Mouse (Mus musculus) C2C12 (cell line): ENCODE measurements at regions not wholly inside any gene's neighbourhood (a gene's known extent, or its start where the extent isn't known, plus 50 kb on each side); places are given as distances from the start of the nearest gene placed in this dataset.

Experiments
- H3K27me3 ChIP-seq: one replicate; pipeline ENCODE4 v1.6.1; 2011; ENCODE audit not compliant: control insufficient read depth, insufficient read depth, insufficient read length
- H3K36me3 ChIP-seq: one replicate; pipeline ENCODE4 v1.6.1; 2011; ENCODE audit not compliant: control insufficient read depth, insufficient read depth
- H3K4me3 ChIP-seq: one replicate; pipeline ENCODE4 v1.5.1; 2011; ENCODE audit warnings: mild to moderate bottlenecking, control low read depth; ENCODE audit not compliant: poor library complexity, insufficient read depth, severe bottlenecking
- H3K79me2 ChIP-seq: one replicate; pipeline ENCODE4 v1.6.1; 2011; ENCODE audit not compliant: control insufficient read depth, insufficient read depth
- H3K79me3 ChIP-seq: one replicate; pipeline ENCODE4 v1.6.1; 2011; ENCODE audit warnings: low read depth, control low read depth
- H3ac ChIP-seq: one replicate; pipeline ENCODE3; 2011; ENCODE audit warnings: low read depth; ENCODE audit not compliant: control insufficient read depth, insufficient read length
- CEBPB ChIP-seq: IDR thresholded peaks from one replicate; pipeline ENCODE4 v1.6.1; 2011; ENCODE audit warnings: low read depth, mild to moderate bottlenecking, control low read depth, moderate library complexity
- CTCF ChIP-seq: IDR thresholded peaks from one replicate; pipeline ENCODE4 v1.5.1; 2011; ENCODE audit not compliant: control insufficient read depth, insufficient read depth, insufficient read length
- FOSL1 ChIP-seq: IDR thresholded peaks from one replicate; pipeline ENCODE4 v1.8.0; 2011; ENCODE audit warnings: mild to moderate bottlenecking, low read length; ENCODE audit not compliant: poor library complexity, insufficient read depth, severe bottlenecking
- MAX ChIP-seq: IDR thresholded peaks from one replicate; pipeline ENCODE4 v1.6.1; 2011; ENCODE audit warnings: mild to moderate bottlenecking, control low read depth
- MYOD1 ChIP-seq: IDR thresholded peaks from one replicate; pipeline ENCODE4 v1.6.1; 2011; ENCODE audit warnings: low read depth; ENCODE audit not compliant: control insufficient read depth, insufficient read length
- MYOG ChIP-seq: IDR thresholded peaks from one replicate; pipeline ENCODE4 v1.6.1; 2011; ENCODE audit not compliant: control insufficient read depth, insufficient read length; ENCODE audit errors: extremely low read depth
- USF1 ChIP-seq: IDR thresholded peaks from one replicate; pipeline ENCODE4 v1.6.1; 2011; ENCODE audit warnings: low read depth, mild to moderate bottlenecking, control low read depth, moderate library complexity

GRCm38 (mm10) chr3:65464769-65465168, 63.4 kb upstream of the Tiparp start:
- no peak overlapping the region for H3K4me3 ChIP-seq
- H3ac ChIP-seq, result no peak overlapping the region
- no peaks in the 10 kb centered on the region for H3K79me2 ChIP-seq
- TF ChIP-seq CEBPB (no peak), FOSL1 (no peak), CTCF (no peak), USF1 (no peak), MYOD1 (no peak), MYOG (no peak)
- no peaks in the 10 kb centered on the region for H3K27me3 ChIP-seq
- no peaks in the 10 kb centered on the region for H3K36me3 ChIP-seq
- H3K79me3 ChIP-seq, result no peaks in the 10 kb centered on the region

- no peaks in the 10 kb centered on the region for H3K36me3 ChIP-seq
- no peak for TF ChIP-seq USF1
- no peak for TF ChIP-seq CEBPB
- no peak for TF ChIP-seq CTCF
- H3ac ChIP-seq, result no peak overlapping the region
- H3K4me3 ChIP-seq, result no peak overlapping the region
- H3K27me3 ChIP-seq, result no peaks in the 10 kb centered on the region
- H3K79me2 ChIP-seq, result no peaks in the 10 kb centered on the region
- no peaks in the 10 kb centered on the region for H3K79me3 ChIP-seq
Observed at GRCm38 (mm10) chr3:65460936-65461335, 67.3 kb upstream of the Tiparp start.

DNA sequence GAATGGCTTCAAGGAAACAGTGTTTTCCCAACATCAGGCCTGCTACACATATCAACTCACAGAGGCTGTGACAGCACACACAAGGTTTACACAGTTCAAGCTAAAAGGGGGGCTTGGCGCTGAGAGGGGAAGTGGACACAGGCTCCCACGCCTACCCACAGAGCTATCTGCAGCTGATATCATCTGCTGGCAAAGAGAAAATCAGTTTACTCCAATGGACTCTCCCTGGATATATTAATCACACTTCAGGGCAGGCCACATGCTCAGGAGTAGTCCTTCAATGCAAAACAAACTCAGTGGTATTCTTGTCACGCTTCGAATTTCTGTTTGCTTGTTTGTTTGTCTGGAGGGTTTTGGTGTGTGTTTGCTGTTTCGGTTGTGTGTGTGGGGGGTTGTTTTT, 67.3 kb upstream of the Ssr3 start:
- Histone ChIP-seq H3K79me2 (no peaks in the 10 kb centered on the region), H3ac (no peak overlapping the region), H3K4me3 (no peak overlapping the region), H3K36me3 (no peaks in the 10 kb centered on the region), H3K79me3 (no peaks in the 10 kb centered on the region), H3K27me3 (no peaks in the 10 kb centered on the region)
- TF ChIP-seq CTCF, result no peak
- TF ChIP-seq FOSL1, result no peak
- TF ChIP-seq MYOD1, result no peak
- TF ChIP-seq MAX, result no peak
- TF ChIP-seq USF1, result no peak
- no peak for TF ChIP-seq MYOG
- TF ChIP-seq CEBPB, result no peak

- no peaks in the 10 kb centered on the region for H3K79me3 ChIP-seq
- H3K4me3 ChIP-seq, result no peak overlapping the region
- TF ChIP-seq MAX (no peak), MYOG (no peak), CTCF (no peak), MYOD1 (no peak), CEBPB (no peak), USF1 (no peak), FOSL1 (no peak)
- H3ac ChIP-seq, result no peak overlapping the region
- H3K36me3 ChIP-seq, result no peaks in the 10 kb centered on the region
- H3K27me3 ChIP-seq, result no peaks in the 10 kb centered on the region
- no peaks in the 10 kb centered on the region for H3K79me2 ChIP-seq
Observed at GRCm38 (mm10) chr3:65457931-65458330, 65.5 kb upstream of the Ssr3 start.

DNA sequence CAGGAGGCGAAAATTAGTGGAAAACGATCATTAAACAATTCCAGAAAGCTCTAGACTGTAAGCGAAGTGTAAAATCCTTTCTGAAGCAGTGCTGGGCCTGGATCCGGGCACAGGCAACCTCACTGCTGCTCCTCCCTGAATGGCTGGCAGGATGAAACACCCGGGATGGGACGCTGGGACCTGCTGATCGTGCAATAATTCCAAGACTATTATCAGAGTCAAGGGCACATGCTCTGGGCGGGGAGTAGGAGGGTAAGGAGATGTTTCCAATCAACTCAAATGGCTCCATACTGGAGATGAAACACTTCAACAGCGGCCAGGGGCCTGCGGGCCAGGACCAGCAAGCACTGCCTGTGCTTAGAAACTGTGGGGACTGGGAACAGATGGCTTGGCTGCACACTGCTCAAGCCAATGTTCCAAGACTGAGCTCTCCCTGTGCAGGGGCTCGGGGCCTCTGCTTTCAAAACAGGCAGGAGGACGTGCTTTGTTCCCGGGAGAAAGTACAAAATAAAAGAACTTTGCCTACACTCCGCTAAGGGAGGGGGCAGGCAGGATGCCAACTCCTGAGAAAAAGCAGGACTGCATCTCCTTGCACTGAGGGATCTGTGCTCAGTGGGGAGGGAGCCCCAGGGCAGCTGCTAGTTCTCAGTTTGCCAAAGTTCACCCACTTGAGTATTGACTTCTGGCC, 63.3 kb upstream of the Ssr3 start:
- TF ChIP-seq MYOG (no peak), MYOD1 (no peak), MAX (no peak), USF1 (no peak), CEBPB (no peak), FOSL1 (no peak)
- H3K79me3 ChIP-seq, result no peaks in the 10 kb centered on the region
- H3K36me3 ChIP-seq, result no peaks in the 10 kb centered on the region
- no peaks in the 10 kb centered on the region for H3K27me3 ChIP-seq
- no peaks in the 10 kb centered on the region for H3K79me2 ChIP-seq
- no peak overlapping the region for H3ac ChIP-seq
- H3K4me3 ChIP-seq, result no peak overlapping the region

GRCm38 (mm10) chr3:65454301-65454700, 61.9 kb upstream of the Ssr3 start:
- no peak overlapping the region for H3K4me3 ChIP-seq
- TF ChIP-seq MYOG (no peak), MYOD1 (no peak), CEBPB (no peak), FOSL1 (no peak), USF1 (no peak), MAX (no peak), CTCF (no peak)
- no peaks in the 10 kb centered on the region for H3K79me2 ChIP-seq

More at GRCm38 (mm10) chr3:65454301-65454700, 61.9 kb upstream of the Ssr3 start:
- no peaks in the 10 kb centered on the region for H3K27me3 ChIP-seq
- H3ac ChIP-seq, result no peak overlapping the region
- no peaks in the 10 kb centered on the region for H3K79me3 ChIP-seq
- no peaks in the 10 kb centered on the region for H3K36me3 ChIP-seq
